In genomic region chr11:94323271-94323925, GRCm38 (mm10) we compare ENCODE assay signal across 17 mouse cellular contexts. TPM values are rescaled to one million over a fixed set of nuclear protein-coding genes. Genes with fewer than 3 reads are reported as not detected.
DNase-seq lines count a peak whose midpoint lies in the region; ATAC-seq and TF ChIP-seq lines count a peak whose summit lies in the region.
"Had no signal": no experiment of that assay in that cellular context is flagged by ENCODE, and none has a peak within 500 bp of the region (broad histone marks: within the 10 kb centered on the region; RNA-seq: fewer than 3 reads in every experiment).

No protein-coding gene starts in this region.

- H3K9ac ChIP-seq in liver, embryonic 12.5 days, result no peak overlapping the region
- H3K9ac ChIP-seq in ES-Bruce4 (ENCODE audit: low read depth, poor library complexity, severe bottlenecking), result peak overlapping the region; percentile 100
- no peak overlapping the region for H3K9ac ChIP-seq in midbrain, postnatal 0 days (replicated peaks; ENCODE audit: low read length, poor library complexity, severe bottlenecking)

- H3K9me3 ChIP-seq in liver, embryonic 12.5 days (replicated peaks), result no peaks in the 10 kb centered on the region
- H3K9me3 ChIP-seq in ES-Bruce4 (replicated peaks; ENCODE audit: control insufficient read depth, insufficient read depth, low read length, poor library complexity, severe bottlenecking), result no peaks in the 10 kb centered on the region
- no peaks in the 10 kb centered on the region for H3K9me3 ChIP-seq in midbrain, postnatal 0 days (ENCODE audit: low read length)
- H3K9me3 ChIP-seq: lung, embryonic 15.5 days; megakaryocyte, embryonic 14.5 days had no signal

- WGBS in liver, embryonic 12.5 days (ENCODE audit: insufficient replicate concordance), result 79% methylated on average over 5 of the region's 5 CpGs
- 37% methylated on average over 5 of the region's 5 CpGs for WGBS in midbrain, postnatal 0 days

- H3K4me2 ChIP-seq in liver, embryonic 12.5 days, result no peak overlapping the region
- no peak overlapping the region for H3K4me2 ChIP-seq in midbrain, postnatal 0 days (ENCODE audit: low read depth, low read length, poor library complexity, severe bottlenecking)

- intact Hi-C loops in heart, postnatal 25 days (cut with DNase I), result no loop called here

- H3K36me3 ChIP-seq in liver, embryonic 12.5 days, result peaks cover 16% of the 10 kb centered on the region
- H3K36me3 ChIP-seq in ES-Bruce4 (ENCODE audit: control insufficient read depth, insufficient read depth, low read length, poor library complexity, severe bottlenecking), result peaks cover 14% of the 10 kb centered on the region
- H3K36me3 ChIP-seq in midbrain, postnatal 0 days (ENCODE audit: insufficient read depth, low read length), result no peaks in the 10 kb centered on the region

- TF ChIP-seq CTCF in ES-Bruce4 (IDR thresholded peaks at IDR 0.05; ENCODE audit: low read depth, low read length), result no peak
- no peak for TF ChIP-seq CTCF in midbrain, postnatal 0 days (IDR thresholded peaks at IDR 0.05)

- ATAC-seq in liver, embryonic 12.5 days, result no peak
- ATAC-seq in midbrain, postnatal 0 days (ENCODE audit: low FRiP score), result no peak
- ATAC-seq: Patski had no signal

- peak; percentile 79 for DNase-seq in heart, adult 11 months
- DNase-seq in heart, postnatal 25 days (ENCODE audit: low spot score), result no peak
- DNase-seq in liver, result no peak
- no peak for DNase-seq in midbrain, postnatal 0 days (ENCODE audit: low spot score)
- DNase-seq in adrenal gland, postnatal 10 days, result no peak
- DNase-seq in ovary, postnatal 10 days (ENCODE audit: low spot score), result no peak
- DNase-seq: adrenal gland, adult 2 months; cerebellum, postnatal 14 days; layer of hippocampus, adult 9-11 months; right cerebral cortex, postnatal 25 days had no signal

- peak overlapping the region; percentile 97; the same call in 1 of the 2 replicates for H3K27ac ChIP-seq in liver, embryonic 12.5 days
- H3K27ac ChIP-seq in ES-Bruce4 (ENCODE audit: insufficient read depth, low read length), result peak overlapping the region; percentile 90
- H3K27ac ChIP-seq in midbrain, postnatal 0 days (ENCODE audit: low read depth, low read length), result 0 out of 2 replicates have a peak overlapping the region, but pooled peaks have one; percentile 99

- H3K4me1 ChIP-seq in liver, embryonic 12.5 days, result peaks cover 51% of the 10 kb centered on the region
- no peaks in the 10 kb centered on the region for H3K4me1 ChIP-seq in ES-Bruce4 (ENCODE audit: control insufficient read depth, insufficient read depth, low read length)
- peaks cover 7% of the 10 kb centered on the region; the same call in 1 of the 2 replicates for H3K4me1 ChIP-seq in midbrain, postnatal 0 days (ENCODE audit: insufficient read depth, low read length)

- TF ChIP-seq POLR2A in ES-Bruce4 (IDR thresholded peaks at IDR 0.05; ENCODE audit: insufficient read depth, low read length), result no peak

- H3K4me3 ChIP-seq in liver, embryonic 12.5 days, result no peak overlapping the region
- no peak overlapping the region for H3K4me3 ChIP-seq in ES-Bruce4 (ENCODE audit: low read depth, low read length)
- H3K4me3 ChIP-seq in midbrain, postnatal 0 days (ENCODE audit: low read depth, low read length), result no peak overlapping the region

- no peak for TF ChIP-seq EP300 in ES-Bruce4 (IDR thresholded peaks at IDR 0.05; ENCODE audit: insufficient read depth, low read depth, low read length)

- peaks cover 6% of the 10 kb centered on the region for H3K27me3 ChIP-seq in liver, embryonic 12.5 days (replicated peaks)
- H3K27me3 ChIP-seq in ES-Bruce4 (ENCODE audit: control insufficient read depth, insufficient read depth, low read length, poor library complexity, severe bottlenecking), result no peaks in the 10 kb centered on the region
- no peaks in the 10 kb centered on the region for H3K27me3 ChIP-seq in midbrain, postnatal 0 days (ENCODE audit: insufficient read depth, low read length)
- H3K27me3 ChIP-seq: lung, embryonic 15.5 days; megakaryocyte, embryonic 14.5 days; Patski had no signal

RNA-seq across cellular contexts. Expression of gene Luc7l3, which starts 1.6 kb away (rescaled TPM):
- 10 to 100 TPM; 31.4 to 37.7 TPM for total RNA-seq in heart, postnatal 25 days (2021)
- 67.1 and 67.4 TPM in 2 replicates for polyA plus RNA-seq in liver, embryonic 12.5 days (2016; fragmentation: Nextera tagmentation; extraction: Ambion mirVana)
- 182 and 223 TPM in 2 replicates for polyA plus RNA-seq in ES-Bruce4 (2011; ENCODE audit: insufficient read depth, insufficient read length, low read depth, missing spikeins)
- total RNA-seq in midbrain, postnatal 0 days (2014; rRNA removed), result 47.5 and 87.1 TPM in 2 replicates
- 100 and 124 TPM in 2 replicates for polyA plus RNA-seq in midbrain, postnatal 0 days (2015; fragmentation: Nextera tagmentation; extraction: Ambion mirVana)
- 10 to 100 TPM; 48.8 to 77.4 TPM for total RNA-seq in adrenal gland, postnatal 10 days (2021)

RNA-seq across cellular contexts. Expression of gene Ankrd40, which starts 4.4 kb away (rescaled TPM):
- total RNA-seq in heart, postnatal 25 days (2021), result 100 to 1,000 TPM; 263 to 280 TPM
- 15.7 and 15.9 TPM in 2 replicates for polyA plus RNA-seq in liver, embryonic 12.5 days (2016; fragmentation: Nextera tagmentation; extraction: Ambion mirVana)
- polyA plus RNA-seq in ES-Bruce4 (2011; ENCODE audit: insufficient read depth, insufficient read length, low read depth, missing spikeins), result 51.7 and 66.3 TPM in 2 replicates
- total RNA-seq in midbrain, postnatal 0 days (2014; rRNA removed), result 41.7 and 49.5 TPM in 2 replicates
- 11.9 and 12.8 TPM in 2 replicates for polyA plus RNA-seq in midbrain, postnatal 0 days (2015; fragmentation: Nextera tagmentation; extraction: Ambion mirVana)
- 100 to 1,000 TPM; 110 to 130 TPM for total RNA-seq in adrenal gland, postnatal 10 days (2021)

RNA-seq across cellular contexts. Expression of gene Gm21885, which starts 41.7 kb away (rescaled TPM):
- not detected for total RNA-seq in heart, postnatal 25 days (2021)
- polyA plus RNA-seq in liver, embryonic 12.5 days (2016; fragmentation: Nextera tagmentation; extraction: Ambion mirVana), result 0.29 TPM in 1 of 2 replicates, not detected in the other
- not detected in 2 replicates for polyA plus RNA-seq in ES-Bruce4 (2011; ENCODE audit: insufficient read depth, insufficient read length, low read depth, missing spikeins)
- not detected in 2 replicates for total RNA-seq in midbrain, postnatal 0 days (2014; rRNA removed)
- polyA plus RNA-seq in midbrain, postnatal 0 days (2015; fragmentation: Nextera tagmentation; extraction: Ambion mirVana), result not detected in 2 replicates
- not detected for total RNA-seq in adrenal gland, postnatal 10 days (2021)
- total RNA-seq: adrenal gland, adult 2 months; granulocyte monocyte progenitor cell, adult 5-6 weeks had no signal
- polyA plus RNA-seq: adrenal gland, adult 2 months; embryonic facial prominence, embryonic 11.5 days; lung, embryonic 15.5 days; Patski had no signal
